Mouse (Mus musculus) MN1 (cell line): Measurements from ENCODE around the gene Fhad1.
"Not testable (repeated sequence)": the region's sequence is repeated elsewhere in the genome, so short reads cannot be mapped to it uniquely, and the experiment has no call there.

Experiments
- DNase-seq: peaks from one replicate; pipeline ENCODE4 v3.0.0-alpha.2; 2016; ENCODE audit warnings: low spot score

Fhad1 gene

DNA sequence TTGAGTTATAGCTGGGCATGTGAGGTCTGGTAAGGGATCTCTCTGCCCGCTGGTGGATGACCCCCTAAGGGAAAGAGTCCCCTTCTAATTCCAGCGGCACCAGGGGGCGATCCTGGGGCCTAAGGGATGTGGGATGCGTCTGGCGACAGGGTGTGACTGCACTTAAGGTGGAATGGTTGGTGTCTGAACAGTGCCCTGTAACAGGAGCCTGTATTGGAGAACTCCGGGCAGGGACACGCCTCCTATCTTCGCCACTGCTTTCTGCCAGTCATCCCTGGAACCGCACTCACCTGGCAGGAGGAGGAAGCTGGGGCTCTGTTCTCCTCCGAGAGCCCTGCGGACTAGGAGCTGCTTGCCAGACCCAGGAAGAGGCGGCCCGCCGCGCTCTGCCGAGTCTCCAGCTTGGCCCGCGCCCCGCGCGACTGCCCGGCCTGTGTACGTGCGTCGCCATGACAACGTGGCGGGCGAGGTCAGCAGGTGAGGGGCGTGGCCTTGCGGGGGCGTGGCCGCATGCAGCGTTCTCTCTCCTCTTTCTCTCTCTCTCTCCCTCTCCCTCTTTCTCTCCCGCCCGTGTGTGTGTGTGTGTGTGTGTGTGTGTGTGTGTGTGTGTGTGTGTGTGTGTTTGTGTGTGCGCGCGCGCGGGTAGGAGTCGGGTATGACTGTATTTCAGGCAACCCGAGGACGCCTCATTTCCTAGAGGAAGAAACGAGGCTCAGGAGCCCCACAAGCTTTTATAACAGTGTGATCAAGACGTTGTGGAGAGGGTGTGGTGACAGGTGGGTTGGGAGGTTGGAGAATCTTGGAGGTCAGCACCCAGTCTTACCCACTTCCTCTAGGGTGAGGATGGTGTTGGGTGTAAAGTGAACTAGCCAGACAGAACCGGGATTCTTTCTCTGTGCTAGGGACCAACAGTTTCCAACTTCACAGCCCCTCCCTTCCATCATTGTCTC, at the start of gene Fhad1:
TSS of gene Fhad1 (minus strand) at position 424 of the 950 bp plus-strand sequence.
- no peak for DNase-seq

- DNase-seq = no peak
Observed at GRCm38 (mm10) chr4:142063057-142063534, 48.2 kb upstream of the Fhad1 start.

DNA sequence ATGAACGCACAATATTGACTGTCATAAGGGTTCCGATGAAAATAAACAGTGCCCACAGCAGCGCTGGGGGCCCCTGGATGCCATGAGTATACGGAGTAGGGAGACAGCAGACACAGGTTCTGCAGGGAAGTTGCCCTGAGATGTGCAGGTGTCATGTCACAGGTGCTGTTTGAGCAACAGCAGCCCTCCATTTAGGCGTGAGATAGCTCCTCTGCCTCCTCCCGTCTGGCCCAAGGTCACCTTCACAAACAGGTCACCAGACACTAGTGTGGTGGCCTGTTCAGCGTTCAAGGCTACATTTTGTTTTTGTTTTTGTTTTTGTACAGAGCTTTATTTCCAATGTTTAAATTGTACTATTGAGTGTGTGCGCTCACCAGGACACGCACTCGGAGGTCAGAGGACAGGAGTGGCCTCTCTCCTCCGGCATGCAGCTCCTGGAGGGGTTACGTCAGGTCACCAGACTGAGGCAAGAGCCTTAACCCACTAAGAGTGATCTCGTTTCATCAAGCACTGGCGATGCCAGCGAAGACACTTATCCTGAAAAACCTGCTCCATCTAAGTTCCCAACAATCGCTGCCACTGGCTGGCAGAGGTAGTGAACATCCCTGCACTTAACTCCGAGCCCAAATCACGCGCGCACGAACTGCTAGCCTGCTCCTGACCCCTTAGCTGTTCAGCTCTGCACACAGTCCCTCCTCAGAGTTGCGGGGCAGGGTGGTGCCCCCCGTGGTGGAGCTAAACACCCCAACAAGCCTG, 46.8 kb upstream of the Fhad1 start:
- DNase-seq = no peak

GRCm38 (mm10) chr4:142060455-142061378, 45.8 kb upstream of the Fhad1 start:
- DNase-seq = no peak

DNA sequence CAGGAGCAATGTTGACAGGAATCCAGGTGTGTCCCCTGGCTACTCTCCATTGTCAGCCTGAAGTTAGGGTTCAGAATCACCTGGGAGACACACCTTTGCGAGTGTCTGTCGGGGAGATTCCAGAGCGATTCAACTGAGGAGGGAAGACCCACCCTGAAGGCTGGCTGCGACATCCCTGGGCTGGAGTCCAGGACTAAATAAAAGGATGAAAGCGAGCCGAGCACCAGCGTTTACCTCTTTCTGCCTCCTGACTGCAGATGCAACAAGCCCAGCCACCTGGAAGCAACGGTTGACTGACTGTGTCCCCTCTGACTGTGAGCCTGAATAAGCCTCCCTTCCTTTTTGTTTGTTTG, 44.9 kb upstream of the Fhad1 start:
- DNase-seq = no peak

DNA sequence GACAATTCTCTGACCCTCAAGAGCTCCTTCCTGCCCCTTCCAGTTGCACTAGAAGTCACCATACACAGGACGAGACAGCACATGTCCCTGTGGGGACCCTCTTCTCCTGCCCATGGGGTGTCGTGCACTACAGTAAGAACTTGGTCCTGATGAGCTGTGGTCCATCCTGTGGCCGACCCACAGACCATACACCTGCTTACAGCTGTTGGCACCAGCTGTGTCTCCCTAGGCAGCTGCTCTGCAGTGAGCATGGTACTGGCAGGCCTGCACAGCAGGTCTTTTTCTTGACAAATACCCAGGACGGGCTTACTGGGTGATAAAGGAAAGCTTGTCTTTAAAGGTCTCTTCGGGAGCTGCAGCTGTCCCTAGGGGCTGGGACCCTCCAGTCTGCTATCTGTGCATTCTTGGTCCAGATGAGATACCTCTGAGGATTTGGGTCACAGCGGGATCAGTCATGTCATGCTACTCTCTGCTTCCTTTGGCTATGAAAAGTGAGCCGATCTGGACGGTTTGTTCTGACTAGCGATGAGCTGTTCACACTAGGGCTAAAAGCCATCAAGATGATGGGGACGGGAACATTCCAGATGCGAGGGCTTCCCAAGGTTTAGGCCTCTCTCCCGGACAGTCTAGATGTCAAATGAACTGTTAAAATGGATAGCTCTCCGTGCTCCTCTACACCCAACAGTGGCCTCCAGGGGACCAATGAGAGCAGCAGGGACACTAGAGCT, 44.4 kb upstream of the Fhad1 start:
- DNase-seq = no peak

DNA sequence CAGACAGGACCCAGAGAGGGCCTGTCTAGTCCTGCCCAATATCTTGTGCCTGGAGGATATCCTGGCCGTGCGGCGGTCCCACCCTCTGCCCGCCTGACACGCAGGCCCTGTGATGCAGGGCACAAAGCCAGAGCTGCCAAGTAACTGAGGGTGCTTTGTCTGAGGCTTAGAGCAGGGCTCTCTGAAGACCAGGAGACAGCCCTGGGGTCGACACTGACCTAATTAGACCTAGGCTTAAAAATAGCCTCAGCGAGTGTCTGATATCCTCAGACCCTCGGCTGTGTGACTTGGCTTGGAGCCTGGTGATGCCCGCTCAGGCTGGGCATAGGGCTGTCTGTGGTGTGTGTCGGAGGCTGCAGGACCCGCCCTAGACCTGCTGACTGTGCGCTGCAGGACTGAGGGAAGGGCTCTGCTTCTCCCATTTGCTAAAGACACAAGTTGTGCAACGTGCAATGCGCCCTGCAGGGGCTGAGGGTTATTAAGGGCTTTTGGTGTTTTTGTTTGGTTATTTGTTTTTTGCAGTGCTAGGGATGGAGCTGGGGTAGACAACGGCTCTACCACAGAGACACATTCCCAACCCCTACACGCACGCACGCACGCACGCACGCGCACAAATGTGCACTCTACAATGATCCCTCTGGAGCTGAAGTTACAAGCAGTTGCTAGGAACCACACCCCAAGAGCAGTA, 42.8 kb upstream of the Fhad1 start:
- DNase-seq = no peak

DNA sequence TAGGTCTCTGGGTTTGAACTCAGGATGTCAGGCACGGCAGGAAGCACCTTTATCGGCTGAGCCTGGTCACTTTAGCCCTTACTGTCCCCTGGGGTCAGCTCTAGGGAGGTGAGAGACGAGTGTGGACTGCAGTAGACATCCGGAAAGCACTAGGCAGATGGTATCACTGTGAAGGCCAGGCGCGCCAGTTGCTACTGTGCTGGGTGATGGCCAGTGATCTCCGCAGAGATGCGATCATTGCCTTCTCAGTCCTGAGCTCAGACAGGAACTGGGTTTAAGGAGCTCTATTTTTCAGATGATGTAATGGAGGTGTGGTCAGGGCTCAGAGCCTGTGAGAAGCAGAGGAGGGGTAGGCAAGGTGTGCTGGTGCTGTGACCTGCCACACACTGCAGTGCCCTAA, 40.7 kb upstream of the Fhad1 start:
- no peak for DNase-seq

GRCm38 (mm10) chr4:142054580-142054979, 39.7 kb upstream of the Fhad1 start:
- DNase-seq = no peak

GRCm38 (mm10) chr4:142053661-142054448, 39.0 kb upstream of the Fhad1 start:
- no peak for DNase-seq

- DNase-seq = no peak
Observed at GRCm38 (mm10) chr4:142053261-142053660, 38.4 kb upstream of the Fhad1 start.

- DNase-seq = no peak
Observed at GRCm38 (mm10) chr4:142052391-142053132, 37.7 kb upstream of the Fhad1 start.

- DNase-seq = not testable (repeated sequence)
Observed at GRCm38 (mm10) chr4:142051883-142052282, 37.0 kb upstream of the Fhad1 start.

GRCm38 (mm10) chr4:142049963-142050362, 35.1 kb upstream of the Fhad1 start:
- no peak for DNase-seq

DNA sequence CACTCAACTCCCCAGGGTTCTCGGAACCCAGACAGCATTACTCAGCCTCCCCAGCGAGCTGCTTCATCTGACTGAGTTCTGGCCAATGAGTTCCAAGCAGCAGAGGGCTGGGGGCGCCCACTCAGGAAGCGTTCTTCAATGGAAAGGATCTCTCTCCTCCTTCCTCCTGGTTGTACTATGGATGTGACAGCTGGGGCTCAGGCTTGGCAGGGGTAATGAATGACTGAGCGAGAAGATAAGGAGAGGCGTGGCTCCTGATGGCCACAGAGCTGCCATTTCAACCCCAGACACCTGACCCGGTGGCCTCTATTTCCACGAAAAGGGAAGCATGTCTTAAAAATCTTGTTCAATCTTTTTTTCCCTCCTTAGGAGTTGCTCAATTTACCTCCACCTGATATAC, 33.5 kb upstream of the Fhad1 start:
- DNase-seq = no peak

DNA sequence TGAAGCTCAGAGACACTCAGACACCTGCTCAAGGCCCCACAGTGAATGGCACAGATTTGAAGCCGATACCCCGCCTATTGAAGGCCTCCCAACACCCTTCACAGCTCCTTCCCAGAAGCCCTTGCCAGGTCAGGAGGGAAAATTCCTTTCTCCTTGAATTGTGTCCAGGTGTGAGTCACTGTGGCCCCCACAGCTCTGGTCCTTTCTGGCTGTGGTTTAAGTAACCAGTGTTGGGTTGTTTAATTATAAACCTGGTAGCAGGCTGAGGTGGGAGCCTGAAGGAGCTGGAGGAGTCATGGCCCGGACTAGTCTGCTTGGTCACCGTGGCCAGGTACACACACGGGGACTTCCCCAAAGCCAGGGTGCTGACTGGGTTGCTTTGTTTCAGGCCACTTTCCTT, 32.1 kb upstream of the Fhad1 start:
- DNase-seq = no peak

GRCm38 (mm10) chr4:142046496-142046895, 31.6 kb upstream of the Fhad1 start:
- no peak for DNase-seq

DNA sequence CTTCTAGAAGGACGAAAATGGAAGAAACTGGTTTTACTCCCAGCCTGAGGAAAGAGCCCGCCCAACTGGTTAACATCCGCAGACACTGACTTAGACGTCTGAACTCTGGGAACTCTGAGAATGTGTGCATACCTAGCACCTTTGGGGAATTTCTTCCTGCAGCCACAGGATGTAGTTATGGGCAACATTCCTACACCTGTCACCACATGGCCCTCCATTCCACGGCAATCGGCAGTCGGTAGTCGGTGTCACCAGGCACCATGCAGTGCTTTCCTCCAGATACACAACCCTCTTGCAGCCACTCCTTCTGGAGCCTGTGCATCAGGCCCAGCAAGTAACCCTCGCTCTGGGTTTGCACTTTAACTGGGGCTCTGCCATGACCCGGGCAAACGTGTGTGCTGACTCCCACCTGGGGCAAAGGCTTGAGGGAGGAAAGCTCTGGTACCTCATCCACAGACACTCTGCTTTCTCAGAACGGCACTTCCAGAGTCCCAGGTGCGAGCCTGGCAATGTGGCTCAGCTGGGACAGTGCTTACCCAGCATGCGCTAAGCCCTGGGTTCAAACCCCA, 30.8 kb upstream of the Fhad1 start:
- DNase-seq = no peak

- no peak for DNase-seq
Observed at GRCm38 (mm10) chr4:142044452-142044851, 29.6 kb upstream of the Fhad1 start.
